In the genomic region with DNA sequence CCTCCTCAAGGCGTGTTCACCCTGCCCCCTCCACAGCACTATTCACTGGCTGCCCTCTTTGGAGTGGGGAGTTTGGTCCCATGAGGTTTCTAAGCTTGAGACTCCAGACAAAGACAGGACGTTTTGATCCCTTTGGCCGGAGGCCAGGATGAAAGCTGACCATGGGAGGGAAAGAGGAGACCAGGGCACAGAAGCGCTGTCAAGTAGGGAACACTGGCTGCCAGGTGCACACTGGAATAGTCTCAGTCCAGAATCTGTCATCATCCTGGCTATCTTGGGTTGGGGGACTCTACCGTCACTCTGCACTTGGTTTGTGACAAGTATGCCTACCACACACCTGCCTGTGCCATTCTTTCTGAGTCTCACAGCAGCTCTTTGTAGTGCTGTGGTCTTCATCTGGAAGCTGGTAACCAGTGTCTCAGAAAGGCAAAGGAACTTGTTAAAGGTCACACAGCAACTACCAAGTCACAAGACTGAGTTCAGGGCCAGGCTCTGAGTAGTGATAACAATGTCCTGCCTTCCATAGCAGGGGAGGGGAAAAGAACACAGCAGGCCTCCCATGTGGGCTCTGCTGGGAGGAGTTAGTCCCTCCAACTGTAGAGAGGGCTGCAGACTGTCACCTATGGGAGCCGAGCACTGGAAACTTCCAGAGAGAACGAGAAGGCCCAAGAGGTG, we compare ENCODE assay signal across 16 mouse cellular contexts. TPM values are rescaled to one million over a fixed set of nuclear protein-coding genes. Genes with fewer than 3 reads are reported as not detected.
DNase-seq lines count a peak whose midpoint lies in the region; ATAC-seq and TF ChIP-seq lines count a peak whose summit lies in the region.
"Had no signal": no experiment of that assay in that cellular context is flagged by ENCODE, and none has a peak within 500 bp of the region (broad histone marks: within the 10 kb centered on the region; RNA-seq: fewer than 3 reads in every experiment).

No protein-coding gene starts in this region.

- TF ChIP-seq POLR2A in limb, embryonic 14.5 days (IDR thresholded peaks at IDR 0.05; ENCODE audit: borderline replicate concordance, extremely low read depth, insufficient read depth, insufficient read length) = no peak

- peak; percentile 43 to 60 for DNase-seq in cerebellum, postnatal 14 days
- no peak for DNase-seq in cerebellum, adult 8-10 months
- DNase-seq in lung, postnatal 0 days (ENCODE audit: low spot score) = no peak
- DNase-seq in lung, adult 18-20 months = no peak
- peak; percentile 78 for DNase-seq in ZHBTc4 (ENCODE audit: low read depth, low spot score)
- DNase-seq in limb, embryonic 14.5 days (ENCODE audit: low spot score) = peak; percentile 45
- DNase-seq in kidney, postnatal 25 days = no peak
- no peak for DNase-seq in left cerebral cortex, adult 8-10 months (ENCODE audit: low spot score in 2 of 2)
- DNase-seq: kidney, postnatal 14 days; lung, embryonic 14.5 days had no signal

- H3K4me3 ChIP-seq in lung, postnatal 0 days (ENCODE audit: low read depth, low read length) = no peak overlapping the region
- H3K4me3 ChIP-seq in limb, embryonic 14.5 days (replicated peaks; ENCODE audit: low read length) = no peak overlapping the region
- H3K4me3 ChIP-seq: erythroblast, embryonic 14.5 days; midbrain, embryonic 13.5 days; neural tube, embryonic 15.5 days had no signal

- no peak overlapping the region for H3K4me2 ChIP-seq in lung, postnatal 0 days (replicated peaks; ENCODE audit: low read depth, low read length)
- H3K4me2 ChIP-seq in limb, embryonic 14.5 days (replicated peaks; ENCODE audit: low read depth, low read length, severe bottlenecking) = no peak overlapping the region
- H3K4me2 ChIP-seq: lung, embryonic 14.5 days; midbrain, embryonic 13.5 days; neural tube, embryonic 15.5 days had no signal

- H3K27ac ChIP-seq in lung, postnatal 0 days (ENCODE audit: low read length) = no peak overlapping the region
- H3K27ac ChIP-seq in limb, embryonic 14.5 days (replicated peaks; ENCODE audit: low read depth, low read length) = no peak overlapping the region
- H3K27ac ChIP-seq: midbrain, embryonic 13.5 days; neural tube, embryonic 15.5 days had no signal

- H3K4me1 ChIP-seq in lung, postnatal 0 days (ENCODE audit: insufficient read depth, low read depth, low read length) = no peaks in the 10 kb centered on the region
- no peaks in the 10 kb centered on the region for H3K4me1 ChIP-seq in limb, embryonic 14.5 days (ENCODE audit: control insufficient read depth, insufficient read depth, low read length)
- H3K4me1 ChIP-seq: neural tube, embryonic 15.5 days had no signal

- no peak for TF ChIP-seq CTCF in lung, postnatal 0 days (IDR thresholded peaks at IDR 0.05)

- WGBS in lung, postnatal 0 days = 59% methylated on average over 7 of the region's 7 CpGs
- WGBS in limb, embryonic 14.5 days = 66% methylated on average over 7 of the region's 7 CpGs

- no peak overlapping the region for H3K9ac ChIP-seq in lung, postnatal 0 days (replicated peaks; ENCODE audit: low read depth)
- H3K9ac ChIP-seq in limb, embryonic 14.5 days (ENCODE audit: low read depth, low read length, severe bottlenecking) = no peak overlapping the region
- H3K9ac ChIP-seq: lung, embryonic 14.5 days; midbrain, embryonic 13.5 days; neural tube, embryonic 15.5 days had no signal

- no peaks in the 10 kb centered on the region for H3K27me3 ChIP-seq in lung, postnatal 0 days (replicated peaks; ENCODE audit: insufficient read depth, low read length)
- no peaks in the 10 kb centered on the region for H3K27me3 ChIP-seq in limb, embryonic 14.5 days (ENCODE audit: control insufficient read depth, insufficient read depth, low read length)
- H3K27me3 ChIP-seq: midbrain, embryonic 13.5 days; neural tube, embryonic 15.5 days had no signal

- no peaks in the 10 kb centered on the region for H3K9me3 ChIP-seq in lung, postnatal 0 days (ENCODE audit: low read length)
- H3K9me3 ChIP-seq in limb, embryonic 14.5 days (ENCODE audit: control insufficient read depth, low read length) = no peaks in the 10 kb centered on the region
- H3K9me3 ChIP-seq: midbrain, embryonic 13.5 days; neural tube, embryonic 15.5 days had no signal

- TF ChIP-seq EP300 in lung, postnatal 0 days (IDR thresholded peaks at IDR 0.05) = no peak

- peak; percentile 43; the same call in 1 of the 2 replicates for ATAC-seq in lung, postnatal 0 days
- ATAC-seq in limb, embryonic 14.5 days (ENCODE audit: low FRiP score, low read depth) = peak; percentile 81
- ATAC-seq: CD4-positive, CD25-positive, alpha-beta regulatory T cell, adult 4 months; inflammation-experienced regulatory T-cells, adult 6 months; midbrain, embryonic 13.5 days had no signal

- 0 out of 2 replicates have a peak, but pooled peaks cover under 1% of the 10 kb centered on the region for H3K36me3 ChIP-seq in lung, postnatal 0 days (ENCODE audit: insufficient read depth, low read length)
- H3K36me3 ChIP-seq in limb, embryonic 14.5 days (ENCODE audit: control insufficient read depth, insufficient read depth, low read length) = peaks cover 2% of the 10 kb centered on the region; the same call in 1 of the 2 replicates

RNA-seq across cellular contexts. Expression of gene Prrt3, which starts 6.7 kb away (rescaled TPM):
- polyA plus RNA-seq in lung, postnatal 0 days (2015; fragmentation: Nextera tagmentation; extraction: Ambion mirVana) = 0.20 and 0.30 TPM in 2 replicates
- polyA plus RNA-seq in limb, embryonic 14.5 days (2012; rRNA removed) = 0.54 and 0.73 TPM in 2 replicates
- 0.36 and 0.70 TPM in 2 replicates for polyA plus RNA-seq in limb, embryonic 14.5 days (2014; fragmentation: Nextera tagmentation; extraction: Ambion mirVana)
- 10 to 100 TPM; 49.5 to 55.2 (median 53.5) TPM for total RNA-seq in left cerebral cortex, adult 8-10 months (2022)
- total RNA-seq: common myeloid progenitor, adult 5-6 weeks had no signal
- polyA plus RNA-seq: CD4-positive, CD25-positive, alpha-beta regulatory T cell, adult 4 months; erythroblast, embryonic 14.5 days had no signal

RNA-seq across cellular contexts. Expression of gene Emc3, which starts 23.0 kb away (rescaled TPM):
- 93.7 and 95.7 TPM in 2 replicates for polyA plus RNA-seq in lung, postnatal 0 days (2015; fragmentation: Nextera tagmentation; extraction: Ambion mirVana)
- 58.0 and 61.6 TPM in 2 replicates for polyA plus RNA-seq in limb, embryonic 14.5 days (2012; rRNA removed)
- 93.8 and 96.3 TPM in 2 replicates for polyA plus RNA-seq in limb, embryonic 14.5 days (2014; fragmentation: Nextera tagmentation; extraction: Ambion mirVana)
- 10 to 100 TPM; 67.2 to 73.2 (median 69.3) TPM for total RNA-seq in left cerebral cortex, adult 8-10 months (2022)

RNA-seq across cellular contexts. Expression of gene Fancd2, which starts 23.1 kb away (rescaled TPM):
- 0.53 and 1.0 TPM in 2 replicates for polyA plus RNA-seq in lung, postnatal 0 days (2015; fragmentation: Nextera tagmentation; extraction: Ambion mirVana)
- 12.8 and 15.9 TPM in 2 replicates for polyA plus RNA-seq in limb, embryonic 14.5 days (2012; rRNA removed)
- 7.5 and 7.8 TPM in 2 replicates for polyA plus RNA-seq in limb, embryonic 14.5 days (2014; fragmentation: Nextera tagmentation; extraction: Ambion mirVana)
- 1 to 10 TPM; 1.7 to 3.3 (median 2.5) TPM for total RNA-seq in left cerebral cortex, adult 8-10 months (2022)

RNA-seq across cellular contexts. Expression of gene Creld1, which starts 25.3 kb away (rescaled TPM):
- 25.5 and 27.2 TPM in 2 replicates for polyA plus RNA-seq in lung, postnatal 0 days (2015; fragmentation: Nextera tagmentation; extraction: Ambion mirVana)
- polyA plus RNA-seq in limb, embryonic 14.5 days (2012; rRNA removed) = 14.0 and 15.9 TPM in 2 replicates
- polyA plus RNA-seq in limb, embryonic 14.5 days (2014; fragmentation: Nextera tagmentation; extraction: Ambion mirVana) = 15.9 and 16.1 TPM in 2 replicates
- 100 to 1,000 TPM in 3 of 4 experiments, 10 to 100 TPM in 1; 99.3 to 110 (median 105) TPM for total RNA-seq in left cerebral cortex, adult 8-10 months (2022)

RNA-seq across cellular contexts. Expression of gene Il17rc, which starts 37.2 kb away (rescaled TPM):
- 30.1 and 31.1 TPM in 2 replicates for polyA plus RNA-seq in lung, postnatal 0 days (2015; fragmentation: Nextera tagmentation; extraction: Ambion mirVana)
- polyA plus RNA-seq in limb, embryonic 14.5 days (2012; rRNA removed) = 21.5 and 25.2 TPM in 2 replicates
- 18.5 and 28.2 TPM in 2 replicates for polyA plus RNA-seq in limb, embryonic 14.5 days (2014; fragmentation: Nextera tagmentation; extraction: Ambion mirVana)
- total RNA-seq in left cerebral cortex, adult 8-10 months (2022) = 1 to 10 TPM; 5.2 to 8.3 (median 5.6) TPM
- polyA plus RNA-seq: CD4-positive, CD25-positive, alpha-beta regulatory T cell, adult 4 months; erythroblast, embryonic 14.5 days had no signal

Comparison
In these comparisons a context has a peak if more than half of its experiments do, and no peak if none do; other contexts are left out.
1. DNase-seq: peak in cerebellum, postnatal 14 days (2 of 2), ZHBTc4 (single experiment) and limb, embryonic 14.5 days (single experiment); none in cerebellum, adult 8-10 months (single experiment), lung, postnatal 0 days (single experiment), lung, adult 18-20 months (0 of 2), kidney, postnatal 25 days (0 of 2) and left cerebral cortex, adult 8-10 months (0 of 2).